Mouse (Mus musculus): Measurements from ENCODE around the gene Unc45a. TPM values are rescaled to one million over a fixed set of nuclear protein-coding genes. Genes with fewer than 3 reads are reported as not detected.

Gene Unc45a
- polyA plus RNA-seq, 2 experiments = 36.9 to 62.6 TPM

DNA sequence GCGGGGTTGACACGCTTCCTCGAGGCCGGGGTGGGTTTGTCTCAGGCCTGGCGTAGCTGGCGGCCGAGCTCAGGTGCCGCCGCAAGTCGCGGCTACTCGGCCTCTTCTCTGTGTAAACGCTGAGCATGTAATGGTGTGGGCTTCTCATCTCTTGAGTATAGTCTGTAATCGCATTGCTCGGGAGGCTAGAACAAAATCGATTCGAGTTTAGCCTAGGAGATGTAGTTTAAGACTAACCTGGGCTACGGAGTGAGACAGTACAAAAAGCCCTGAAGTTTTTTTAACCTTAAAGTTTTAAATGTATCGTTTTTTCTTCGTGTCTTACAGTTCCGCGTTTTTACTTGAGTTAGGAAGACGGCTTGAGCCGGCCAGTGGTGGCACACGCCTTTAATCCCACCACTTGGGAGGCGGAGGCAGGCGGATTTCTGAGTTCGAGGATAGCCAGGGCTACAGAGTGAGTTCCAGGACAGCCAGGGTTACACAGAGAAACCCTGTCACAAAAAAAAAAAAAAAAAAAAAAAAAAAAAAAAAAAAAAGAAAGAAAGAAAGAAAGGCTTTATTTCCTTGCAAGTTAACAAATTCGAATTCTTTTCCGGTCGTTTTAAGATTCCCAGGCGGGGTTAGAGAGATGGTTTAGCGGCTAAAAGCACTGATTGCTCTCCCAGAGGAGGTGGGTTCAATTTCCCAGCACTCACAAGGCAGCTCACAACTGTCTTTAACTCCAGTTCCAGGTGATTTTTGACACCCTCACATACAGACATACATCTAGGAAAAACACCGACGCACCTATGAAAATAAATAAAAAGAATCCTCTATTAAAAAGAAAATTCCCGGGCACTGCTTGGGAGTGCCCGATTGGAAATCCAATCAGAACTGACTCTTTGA lies 45.8 kb downstream of the Unc45a start:
- WGBS = 8% methylated on average over 37 of the region's 37 CpGs
- Histone ChIP-seq H3K9me3 (ENCODE audit: control insufficient read depth, low read length) (no peaks in the 10 kb centered on the region), H3K27ac (replicated peaks; ENCODE audit: low read depth, low read length) (peak overlapping the region; percentile 79), H3K4me2 (replicated peaks; ENCODE audit: low read depth, low read length, severe bottlenecking) (peak overlapping the region; percentile 71), H3K9ac (ENCODE audit: low read depth, low read length, severe bottlenecking) (peak overlapping the region; percentile 77), H3K4me1 (ENCODE audit: control insufficient read depth, insufficient read depth, low read length) (peaks cover 8% of the 10 kb centered on the region), H3K36me3 (ENCODE audit: control insufficient read depth, insufficient read depth, low read length) (peaks cover 32% of the 10 kb centered on the region), H3K4me3 (replicated peaks; ENCODE audit: low read length) (peak overlapping the region; percentile 87), H3K27me3 (ENCODE audit: control insufficient read depth, insufficient read depth, low read length) (no peaks in the 10 kb centered on the region)
- DNase-seq (ENCODE audit: low spot score) (peak; percentile 33), ATAC-seq (ENCODE audit: low FRiP score, low read depth) (peak; percentile 18; the same call in 1 of the 2 replicates)
- TF ChIP-seq POLR2A (IDR thresholded peaks at IDR 0.05; ENCODE audit: borderline replicate concordance, extremely low read depth, insufficient read depth, insufficient read length) = no peak

DNA sequence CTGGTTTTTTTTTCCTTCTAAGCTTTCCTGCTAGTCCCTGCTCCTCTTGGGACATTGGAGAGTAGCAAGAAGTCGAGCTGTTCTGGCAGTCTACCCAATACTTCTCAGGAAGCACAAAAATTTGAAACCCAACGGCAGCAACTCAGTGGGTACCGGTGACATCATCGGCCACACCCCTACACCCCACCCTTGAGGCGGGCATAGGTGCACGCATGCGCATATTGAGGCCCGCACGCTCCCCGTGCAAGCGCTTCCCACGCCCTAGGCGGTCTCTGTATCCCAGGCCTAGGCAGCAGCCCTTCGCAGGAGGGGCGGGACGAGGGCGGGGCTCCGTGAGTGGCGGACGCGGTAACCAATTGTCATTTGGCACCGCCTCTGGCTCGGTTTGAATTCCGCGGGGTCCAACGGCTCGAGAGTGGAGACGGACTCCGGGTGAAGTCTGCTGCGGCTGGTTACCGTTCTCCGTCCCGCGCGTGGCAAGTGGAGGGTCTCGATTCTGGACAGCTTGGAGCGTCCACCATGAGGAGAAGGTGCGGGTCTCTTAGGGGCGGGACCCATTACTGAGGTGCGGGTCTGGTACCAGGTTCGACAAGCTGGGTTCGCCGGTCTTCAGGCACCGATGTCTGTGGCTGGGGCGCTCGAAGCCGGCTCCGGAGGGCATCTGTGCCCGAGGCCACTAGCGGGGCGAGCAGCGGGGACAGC lies 46.6 kb downstream of the Unc45a start, which contains the start of gene Prc1:
Gene Prc1 (plus strand): TSS at position 389 of the 702 bp plus-strand sequence.
- H3K4me2 ChIP-seq (replicated peaks; ENCODE audit: low read depth, low read length, severe bottlenecking) = peak within 1 kb of the TSS; percentile 71
- peak; percentile 99 for DNase-seq (ENCODE audit: low spot score)
- peak; percentile 48; the same call in 1 of the 2 replicates for TF ChIP-seq POLR2A (IDR thresholded peaks at IDR 0.05; ENCODE audit: borderline replicate concordance, extremely low read depth, insufficient read depth, insufficient read length)
- no peaks in the 10 kb centered on the region for H3K9me3 ChIP-seq (ENCODE audit: control insufficient read depth, low read length)
- peaks cover 37% of the 10 kb centered on the region for H3K36me3 ChIP-seq (ENCODE audit: control insufficient read depth, insufficient read depth, low read length)
- H3K27me3 ChIP-seq (ENCODE audit: control insufficient read depth, insufficient read depth, low read length) = no peaks in the 10 kb centered on the region
- peak within 1 kb of the TSS; percentile 79 for H3K27ac ChIP-seq (replicated peaks; ENCODE audit: low read depth, low read length)
- under 1% methylated on average over 52 of the region's 52 CpGs for WGBS
- H3K4me1 ChIP-seq (ENCODE audit: control insufficient read depth, insufficient read depth, low read length) = peaks cover 8% of the 10 kb centered on the region
- peak within 1 kb of the TSS; percentile 77 for H3K9ac ChIP-seq (ENCODE audit: low read depth, low read length, severe bottlenecking)
- peak; percentile 99 for ATAC-seq (ENCODE audit: low FRiP score, low read depth)
- H3K4me3 ChIP-seq (replicated peaks; ENCODE audit: low read length) = peak within 1 kb of the TSS; percentile 87

DNA sequence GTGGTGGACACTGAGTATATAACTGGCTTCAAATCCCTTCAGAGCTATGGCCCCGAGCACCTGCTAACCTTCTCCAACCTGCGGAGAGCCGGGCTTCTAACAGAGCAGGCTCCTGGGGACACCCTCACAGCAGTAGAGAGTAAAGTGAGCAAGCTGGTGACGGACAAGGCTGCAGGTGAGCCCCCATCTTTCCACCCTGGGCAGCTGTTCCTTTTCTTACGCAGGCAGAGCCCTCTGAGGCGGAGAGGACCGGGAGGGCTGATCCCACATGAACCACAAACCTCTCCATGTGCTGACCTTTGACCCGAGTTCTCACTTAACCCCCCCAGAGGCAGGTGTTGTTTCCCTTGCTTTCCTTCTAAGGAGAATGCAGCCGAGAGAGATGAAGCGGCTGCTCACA lies 53.1 kb downstream of the Unc45a start:
- no peaks in the 10 kb centered on the region for H3K27me3 ChIP-seq (ENCODE audit: control insufficient read depth, insufficient read depth, low read length)
- H3K36me3 ChIP-seq (ENCODE audit: control insufficient read depth, insufficient read depth, low read length) = peaks cover 87% of the 10 kb centered on the region
- WGBS = 76% methylated on average over 10 of the region's 10 CpGs
- H3K9me3 ChIP-seq (ENCODE audit: control insufficient read depth, low read length) = no peaks in the 10 kb centered on the region
- TF ChIP-seq POLR2A (IDR thresholded peaks at IDR 0.05; ENCODE audit: borderline replicate concordance, extremely low read depth, insufficient read depth, insufficient read length) = no peak
- no peak overlapping the region for H3K27ac ChIP-seq (replicated peaks; ENCODE audit: low read depth, low read length)
- no peak overlapping the region for H3K4me2 ChIP-seq (replicated peaks; ENCODE audit: low read depth, low read length, severe bottlenecking)
- no peak for DNase-seq (ENCODE audit: low spot score)
- no peak overlapping the region for H3K9ac ChIP-seq (ENCODE audit: low read depth, low read length, severe bottlenecking)
- ATAC-seq (ENCODE audit: low FRiP score, low read depth) = no peak
- H3K4me3 ChIP-seq (replicated peaks; ENCODE audit: low read length) = no peak overlapping the region
- no peaks in the 10 kb centered on the region for H3K4me1 ChIP-seq (ENCODE audit: control insufficient read depth, insufficient read depth, low read length)

DNA sequence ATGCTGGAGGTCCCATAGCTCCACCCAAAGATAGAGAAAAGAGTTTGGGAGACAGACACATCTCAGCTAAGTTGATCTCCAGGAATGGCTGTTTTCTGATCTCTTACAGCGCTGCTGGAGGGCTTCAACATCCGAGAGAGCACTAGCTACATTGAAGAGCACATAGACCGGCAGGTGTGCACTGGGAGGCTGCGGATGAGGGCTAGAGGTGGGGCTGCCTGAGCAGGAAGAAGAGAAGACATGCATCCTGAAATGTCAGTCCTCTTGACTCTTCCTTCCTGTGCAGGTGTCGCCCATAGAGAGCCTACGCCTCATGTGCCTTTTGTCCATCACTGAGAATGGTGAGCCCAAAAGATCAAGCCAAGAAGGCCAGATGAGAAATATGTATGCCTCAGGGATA lies 55.1 kb downstream of the Unc45a start:
- no peaks in the 10 kb centered on the region for H3K27me3 ChIP-seq (ENCODE audit: control insufficient read depth, insufficient read depth, low read length)
- no peak for ATAC-seq (ENCODE audit: low FRiP score, low read depth)
- H3K4me2 ChIP-seq (replicated peaks; ENCODE audit: low read depth, low read length, severe bottlenecking) = no peak overlapping the region
- H3K9me3 ChIP-seq (ENCODE audit: control insufficient read depth, low read length) = no peaks in the 10 kb centered on the region
- peaks cover 79% of the 10 kb centered on the region for H3K36me3 ChIP-seq (ENCODE audit: control insufficient read depth, insufficient read depth, low read length)
- H3K4me3 ChIP-seq (replicated peaks; ENCODE audit: low read length) = no peak overlapping the region
- 92% methylated on average over 6 of the region's 6 CpGs for WGBS
- H3K27ac ChIP-seq (replicated peaks; ENCODE audit: low read depth, low read length) = no peak overlapping the region
- TF ChIP-seq POLR2A (IDR thresholded peaks at IDR 0.05; ENCODE audit: borderline replicate concordance, extremely low read depth, insufficient read depth, insufficient read length) = no peak
- DNase-seq (ENCODE audit: low spot score) = no peak
- no peak overlapping the region for H3K9ac ChIP-seq (ENCODE audit: low read depth, low read length, severe bottlenecking)
- H3K4me1 ChIP-seq (ENCODE audit: control insufficient read depth, insufficient read depth, low read length) = no peaks in the 10 kb centered on the region

DNA sequence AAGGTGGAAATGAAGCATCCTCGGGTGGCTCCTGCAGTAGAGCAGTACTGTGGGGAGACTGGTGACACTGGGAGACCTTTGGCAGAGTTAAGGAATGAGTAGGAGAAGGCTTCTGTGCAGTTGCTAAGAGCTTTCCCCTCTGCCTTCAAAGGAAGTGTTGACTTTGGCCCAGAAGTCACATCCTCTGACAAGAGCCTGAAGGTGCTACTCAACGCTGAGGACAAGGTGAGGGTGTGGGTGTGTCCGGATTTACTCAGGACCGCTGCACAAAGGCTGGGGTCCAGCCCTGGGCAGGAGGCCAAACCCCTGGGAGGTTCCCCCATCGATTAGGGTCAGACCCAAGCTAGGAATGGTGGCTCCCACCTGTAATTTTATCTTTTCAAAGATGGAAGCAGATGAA lies 56.4 kb downstream of the Unc45a start:
- no peak for DNase-seq (ENCODE audit: low spot score)
- Histone ChIP-seq H3K9ac (ENCODE audit: low read depth, low read length, severe bottlenecking) (no peak overlapping the region), H3K4me3 (replicated peaks; ENCODE audit: low read length) (no peak overlapping the region), H3K27me3 (ENCODE audit: control insufficient read depth, insufficient read depth, low read length) (no peaks in the 10 kb centered on the region), H3K27ac (replicated peaks; ENCODE audit: low read depth, low read length) (no peak overlapping the region), H3K9me3 (ENCODE audit: control insufficient read depth, low read length) (no peaks in the 10 kb centered on the region), H3K36me3 (ENCODE audit: control insufficient read depth, insufficient read depth, low read length) (peaks cover 75% of the 10 kb centered on the region), H3K4me2 (replicated peaks; ENCODE audit: low read depth, low read length, severe bottlenecking) (no peak overlapping the region), H3K4me1 (ENCODE audit: control insufficient read depth, insufficient read depth, low read length) (no peaks in the 10 kb centered on the region)
- WGBS = 90% methylated on average over 5 of the region's 5 CpGs
- TF ChIP-seq POLR2A (IDR thresholded peaks at IDR 0.05; ENCODE audit: borderline replicate concordance, extremely low read depth, insufficient read depth, insufficient read length) = no peak
- no peak for ATAC-seq (ENCODE audit: low FRiP score, low read depth)
